ENCODE assay signal across 12 mouse cellular contexts in genomic region chr16:56295888-56296648, GRCm38 (mm10).
A peak's percentile ranks its signal among the peaks of the same experiment; 100 is the strongest.
DNase-seq lines count a peak whose midpoint lies in the region; ATAC-seq lines count a peak whose summit lies in the region.
"Had no signal": no experiment of that assay in that cellular context is flagged by ENCODE, and none has a peak within 500 bp of the region (broad histone marks: within the 10 kb centered on the region; RNA-seq: fewer than 3 reads in every experiment).

No protein-coding gene starts in this region.

- H3K4me2 ChIP-seq in midbrain, embryonic 11.5 days: no peak overlapping the region
- H3K4me2 ChIP-seq in stomach, embryonic 16.5 days (ENCODE audit: low read depth, low read length): no peak overlapping the region
- H3K4me2 ChIP-seq: embryonic facial prominence, embryonic 12.5 days; liver, embryonic 12.5 days had no signal

- DNase-seq in gastrocnemius, adult 18-20 months (ENCODE audit: low spot score): peak; percentile 7
- DNase-seq in gastrocnemius, postnatal 4 days (ENCODE audit: low spot score in 2 of 2): no peak
- DNase-seq in midbrain, embryonic 11.5 days (ENCODE audit: low spot score, missing footprints): peak; percentile 17
- no peak for DNase-seq in midbrain, embryonic 10.5 days (ENCODE audit: low spot score)
- DNase-seq in lung, postnatal 14 days: peak; percentile 13
- no peak for DNase-seq in spleen, postnatal 36 days (ENCODE audit: low spot score in 2 of 2)
- DNase-seq in urinary bladder, adult 18-20 months (ENCODE audit: low spot score in 2 of 2): no peak
- DNase-seq: adrenal gland, adult 8-10 months; kidney, adult 9 months had no signal

- WGBS in midbrain, embryonic 11.5 days: 75% methylated on average over 3 of the region's 3 CpGs
- 87% methylated on average over 3 of the region's 3 CpGs for WGBS in midbrain, embryonic 10.5 days
- WGBS in stomach, embryonic 16.5 days: 54% methylated on average over 3 of the region's 3 CpGs

- H3K36me3 ChIP-seq in midbrain, embryonic 11.5 days (ENCODE audit: control insufficient read depth, insufficient read depth, low read length): no peaks in the 10 kb centered on the region
- H3K36me3 ChIP-seq in midbrain, embryonic 10.5 days: no peaks in the 10 kb centered on the region
- H3K36me3 ChIP-seq in stomach, embryonic 16.5 days (ENCODE audit: control insufficient read depth, insufficient read depth, low read length): no peaks in the 10 kb centered on the region
- H3K36me3 ChIP-seq: embryonic facial prominence, embryonic 12.5 days; liver, embryonic 12.5 days had no signal

- no peak for ATAC-seq in midbrain, embryonic 11.5 days (ENCODE audit: low FRiP score)
- peak; percentile 77; the same call in 1 of the 2 replicates for ATAC-seq in stomach, embryonic 16.5 days (ENCODE audit: insufficient read depth, low FRiP score)
- ATAC-seq: liver, embryonic 12.5 days had no signal

- H3K9me3 ChIP-seq in midbrain, embryonic 11.5 days (ENCODE audit: control insufficient read depth, low read length): no peaks in the 10 kb centered on the region
- H3K9me3 ChIP-seq in midbrain, embryonic 10.5 days (replicated peaks): no peaks in the 10 kb centered on the region
- H3K9me3 ChIP-seq in stomach, embryonic 16.5 days (replicated peaks; ENCODE audit: control insufficient read depth, low read length): no peaks in the 10 kb centered on the region
- H3K9me3 ChIP-seq: embryonic facial prominence, embryonic 12.5 days; liver, embryonic 12.5 days had no signal

- H3K9ac ChIP-seq in midbrain, embryonic 11.5 days (ENCODE audit: low read length): no peak overlapping the region
- H3K9ac ChIP-seq in stomach, embryonic 16.5 days (ENCODE audit: low read length): no peak overlapping the region
- H3K9ac ChIP-seq: embryonic facial prominence, embryonic 12.5 days; liver, embryonic 12.5 days had no signal

- no peaks in the 10 kb centered on the region for H3K27me3 ChIP-seq in midbrain, embryonic 11.5 days (ENCODE audit: control insufficient read depth, insufficient read depth, low read length)
- no peaks in the 10 kb centered on the region for H3K27me3 ChIP-seq in midbrain, embryonic 10.5 days (ENCODE audit: low read depth, poor library complexity, severe bottlenecking)
- H3K27me3 ChIP-seq in stomach, embryonic 16.5 days (ENCODE audit: control insufficient read depth, insufficient read depth, low read length): no peaks in the 10 kb centered on the region
- H3K27me3 ChIP-seq: embryonic facial prominence, embryonic 12.5 days; liver, embryonic 12.5 days had no signal

- no peaks in the 10 kb centered on the region for H3K4me1 ChIP-seq in midbrain, embryonic 11.5 days (ENCODE audit: control insufficient read depth, insufficient read depth, low read length)
- H3K4me1 ChIP-seq in midbrain, embryonic 10.5 days: no peaks in the 10 kb centered on the region
- no peaks in the 10 kb centered on the region for H3K4me1 ChIP-seq in stomach, embryonic 16.5 days (ENCODE audit: control insufficient read depth, insufficient read depth, low read length)
- H3K4me1 ChIP-seq: embryonic facial prominence, embryonic 12.5 days; liver, embryonic 12.5 days had no signal

- H3K27ac ChIP-seq in midbrain, embryonic 11.5 days (ENCODE audit: low read depth, low read length): no peak overlapping the region
- no peak overlapping the region for H3K27ac ChIP-seq in midbrain, embryonic 10.5 days (replicated peaks)
- H3K27ac ChIP-seq in stomach, embryonic 16.5 days (ENCODE audit: low read length): no peak overlapping the region
- H3K27ac ChIP-seq: embryonic facial prominence, embryonic 12.5 days; liver, embryonic 12.5 days had no signal

- no peak overlapping the region for H3K4me3 ChIP-seq in midbrain, embryonic 11.5 days (ENCODE audit: low read depth, low read length)
- H3K4me3 ChIP-seq in midbrain, embryonic 10.5 days: no peak overlapping the region
- H3K4me3 ChIP-seq in stomach, embryonic 16.5 days (replicated peaks; ENCODE audit: low read length): no peak overlapping the region
- H3K4me3 ChIP-seq: embryonic facial prominence, embryonic 12.5 days; liver, embryonic 12.5 days had no signal

Comparison
In these comparisons a context has a peak if more than half of its experiments do, and no peak if none do; other contexts are left out.
1. DNase-seq: peak in gastrocnemius, adult 18-20 months (single experiment), midbrain, embryonic 11.5 days (single experiment) and lung, postnatal 14 days (single experiment); none in gastrocnemius, postnatal 4 days (0 of 2), midbrain, embryonic 10.5 days (single experiment), spleen, postnatal 36 days (0 of 2) and urinary bladder, adult 18-20 months (0 of 2).